Comparison of ENCODE assay signal across 29 mouse cellular contexts in the genomic region with DNA sequence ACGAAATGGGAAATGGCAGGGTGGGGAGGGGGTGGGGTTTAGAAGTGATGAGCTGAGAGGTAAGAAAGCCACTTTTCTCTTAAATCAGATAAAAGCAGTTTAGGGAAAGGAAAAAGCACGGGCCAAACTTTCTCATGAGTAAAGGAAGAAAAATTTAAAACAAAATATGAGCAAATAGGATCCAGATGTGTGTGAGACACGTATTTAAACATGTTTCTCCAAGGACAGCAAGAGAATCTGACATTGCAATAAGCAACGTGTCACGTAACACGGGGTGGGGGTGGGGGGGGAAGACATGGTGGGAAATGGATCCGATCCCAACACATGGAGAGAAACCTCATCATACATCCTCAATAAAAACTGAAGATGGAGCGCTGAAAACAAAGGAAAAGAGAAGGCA. TPM values are rescaled to one million over a fixed set of nuclear protein-coding genes. Genes with fewer than 3 reads are reported as not detected.
A peak's percentile ranks its signal among the peaks of the same experiment; 100 is the strongest.
DNase-seq lines count a peak whose midpoint lies in the region; ATAC-seq and TF ChIP-seq lines count a peak whose summit lies in the region.
"Had no signal": no experiment of that assay in that cellular context is flagged by ENCODE, and none has a peak within 500 bp of the region (broad histone marks: within the 10 kb centered on the region; RNA-seq: fewer than 3 reads in every experiment).

No protein-coding gene starts in this region.

- H3K4me1 ChIP-seq in lung, embryonic 14.5 days (ENCODE audit: insufficient read depth), result peaks cover 7% of the 10 kb centered on the region
- H3K4me1 ChIP-seq in lung, adult 2 months (ENCODE audit: control insufficient read depth, insufficient read depth, low read length), result peaks cover 2% of the 10 kb centered on the region; the same call in 1 of the 2 replicates
- peaks cover 17% of the 10 kb centered on the region for H3K4me1 ChIP-seq in embryonic facial prominence, embryonic 15.5 days
- H3K4me1 ChIP-seq in limb, embryonic 15.5 days, result peaks cover 15% of the 10 kb centered on the region
- H3K4me1 ChIP-seq: forebrain, embryonic 12.5 days had no signal

- H3K27ac ChIP-seq in lung, embryonic 14.5 days (ENCODE audit: low read depth), result peak overlapping the region; percentile 69; the same call in 1 of the 2 replicates
- H3K27ac ChIP-seq in embryonic facial prominence, embryonic 15.5 days (replicated peaks), result peak overlapping the region; percentile 81
- peak overlapping the region; percentile 75 for H3K27ac ChIP-seq in limb, embryonic 15.5 days
- H3K27ac ChIP-seq: forebrain, embryonic 12.5 days; heart, embryonic 13.5 days; hindbrain, embryonic 14.5 days; liver, embryonic 14.5 days; stomach, embryonic 15.5 days had no signal

- ATAC-seq in lung, embryonic 14.5 days (ENCODE audit: insufficient read depth), result peak; percentile 33; the same call in 1 of the 2 replicates
- peak; percentile 52; the same call in 1 of the 2 replicates for ATAC-seq in embryonic facial prominence, embryonic 15.5 days (ENCODE audit: insufficient number of reproducible peaks, low FRiP score, low TSS enrichment, low read depth)
- ATAC-seq in limb, embryonic 15.5 days (ENCODE audit: insufficient number of reproducible peaks, low FRiP score, low TSS enrichment, low read depth), result no peak
- ATAC-seq: CD4-positive, CD25-positive, alpha-beta regulatory T cell, adult 4 months; forebrain, postnatal 0 days; intestine, postnatal 0 days; midbrain, embryonic 16.5 days had no signal

- peak; percentile 70 for DNase-seq in lung, embryonic 14.5 days
- no peak for DNase-seq in lung, adult 2 months
- DNase-seq in NIH3T3 (ENCODE audit: low read depth), result peak; percentile 86
- DNase-seq in embryo, embryonic 10.5 days (ENCODE audit: low spot score), result no peak
- no peak for DNase-seq in testis, postnatal 10 days (ENCODE audit: low spot score)
- DNase-seq: adrenal gland, adult 2 months; cerebellum, adult 8-10 months; cerebellum, postnatal 36 days; embryo, embryonic 11 days; forebrain, postnatal 0 days; gastrocnemius, postnatal 10 days; heart, postnatal 10 days; kidney, postnatal 14 days; liver; lung, postnatal 10 days; right cerebral cortex, postnatal 25 days; thymus, postnatal 36 days had no signal

- H3K4me3 ChIP-seq in lung, embryonic 14.5 days (ENCODE audit: low read depth, low read length), result no peak overlapping the region
- H3K4me3 ChIP-seq in lung, adult 2 months (replicated peaks; ENCODE audit: extremely low read depth, low read depth, low read length), result no peak overlapping the region
- H3K4me3 ChIP-seq in embryonic facial prominence, embryonic 15.5 days (replicated peaks), result no peak overlapping the region
- H3K4me3 ChIP-seq in limb, embryonic 15.5 days, result no peak overlapping the region
- H3K4me3 ChIP-seq: erythroblast, embryonic 14.5 days; forebrain, embryonic 12.5 days; heart, embryonic 13.5 days; stomach, embryonic 15.5 days had no signal

- TF ChIP-seq CTCF in lung, embryonic 14.5 days (IDR thresholded peaks at IDR 0.05; ENCODE audit: low read depth), result no peak
- TF ChIP-seq CTCF in lung, adult 2 months (IDR thresholded peaks at IDR 0.05; ENCODE audit: insufficient read depth, low read length), result no peak

- H3K9me3 ChIP-seq in lung, embryonic 14.5 days (ENCODE audit: low read depth, low read length), result no peaks in the 10 kb centered on the region
- no peaks in the 10 kb centered on the region for H3K9me3 ChIP-seq in embryonic facial prominence, embryonic 15.5 days (replicated peaks)
- H3K9me3 ChIP-seq in limb, embryonic 15.5 days, result no peaks in the 10 kb centered on the region
- H3K9me3 ChIP-seq: forebrain, embryonic 12.5 days; heart, embryonic 13.5 days; stomach, embryonic 15.5 days had no signal

- 41% methylated on average over 8 of the region's 8 CpGs for WGBS in lung, embryonic 14.5 days
- WGBS in lung, adult 2 months, result 51% methylated on average over 8 of the region's 8 CpGs
- 42% methylated on average over 8 of the region's 8 CpGs for WGBS in embryonic facial prominence, embryonic 15.5 days
- 54% methylated on average over 8 of the region's 8 CpGs for WGBS in limb, embryonic 15.5 days

- TF ChIP-seq POLR2A in lung, adult 2 months (IDR thresholded peaks at IDR 0.05; ENCODE audit: borderline replicate concordance, extremely low read depth, low read depth, low read length), result no peak

- H3K36me3 ChIP-seq in lung, embryonic 14.5 days (ENCODE audit: insufficient read depth), result peaks cover 21% of the 10 kb centered on the region; the same call in 1 of the 2 replicates
- H3K36me3 ChIP-seq in embryonic facial prominence, embryonic 15.5 days, result peaks cover 19% of the 10 kb centered on the region
- H3K36me3 ChIP-seq in limb, embryonic 15.5 days, result peaks cover 31% of the 10 kb centered on the region
- H3K36me3 ChIP-seq: stomach, embryonic 15.5 days had no signal

- no peaks in the 10 kb centered on the region for H3K27me3 ChIP-seq in lung, embryonic 14.5 days (ENCODE audit: insufficient read depth, low read length)
- no peaks in the 10 kb centered on the region for H3K27me3 ChIP-seq in embryonic facial prominence, embryonic 15.5 days
- H3K27me3 ChIP-seq in limb, embryonic 15.5 days, result no peaks in the 10 kb centered on the region
- H3K27me3 ChIP-seq: forebrain, embryonic 12.5 days; heart, embryonic 13.5 days; stomach, embryonic 15.5 days had no signal

- H3K9ac ChIP-seq in lung, embryonic 14.5 days, result no peak overlapping the region
- no peak overlapping the region for H3K9ac ChIP-seq in embryonic facial prominence, embryonic 15.5 days
- H3K9ac ChIP-seq in limb, embryonic 15.5 days, result no peak overlapping the region
- H3K9ac ChIP-seq: forebrain, embryonic 12.5 days; forebrain, postnatal 0 days; heart, embryonic 13.5 days; hindbrain, embryonic 14.5 days; liver, embryonic 14.5 days; stomach, embryonic 15.5 days had no signal

- H3K4me2 ChIP-seq in lung, embryonic 14.5 days, result no peak overlapping the region
- H3K4me2 ChIP-seq in embryonic facial prominence, embryonic 15.5 days (replicated peaks), result no peak overlapping the region
- H3K4me2 ChIP-seq in limb, embryonic 15.5 days, result no peak overlapping the region
- H3K4me2 ChIP-seq: forebrain, embryonic 12.5 days; heart, embryonic 13.5 days; hindbrain, embryonic 14.5 days; midbrain, embryonic 11.5 days; stomach, embryonic 15.5 days had no signal

RNA-seq across cellular contexts. Expression of gene Rnf144a, which starts 33.3 kb away (rescaled TPM):
- 45.6 and 46.9 TPM in 2 replicates for polyA plus RNA-seq in lung, embryonic 14.5 days (2014; fragmentation: Nextera tagmentation; extraction: Ambion mirVana)
- 76.2 and 128 TPM in 2 replicates for polyA plus RNA-seq in lung, adult 2 months (2012; rRNA removed)
- 38.7 and 40.0 TPM in 2 replicates for polyA plus RNA-seq in embryonic facial prominence, embryonic 15.5 days (2015; fragmentation: Nextera tagmentation; extraction: Ambion mirVana)
- 39.7 and 41.0 TPM in 2 replicates for polyA plus RNA-seq in limb, embryonic 15.5 days (2015; fragmentation: Nextera tagmentation; extraction: Ambion mirVana)
- polyA plus RNA-seq: erythroblast, embryonic 14.5 days had no signal

Comparison
In these comparisons a context has a peak if more than half of its experiments do, and no peak if none do; other contexts are left out.
1. DNase-seq: peak in lung, embryonic 14.5 days (single experiment) and NIH3T3 (single experiment); none in lung, adult 2 months (single experiment), embryo, embryonic 10.5 days (single experiment) and testis, postnatal 10 days (single experiment).
2. Peak in every context shown above with its lines, with median percentiles within 50 percentile points of each other: H3K27ac ChIP-seq.